Mouse (Mus musculus) sigmoid colon, adult 10 weeks (tissue): ENCODE results near the gene Hoxd1. TPM values are rescaled to one million over a fixed set of nuclear protein-coding genes. Genes with fewer than 3 reads are reported as not detected.

Source experiments
- polyA plus RNA-seq: library from polyadenylated mRNA; stranded (reverse); fragments of 350-450 nt; fragmentation: Illumina TruSeq; extraction: RNeasy Lipid Tissue Mini Kit (QIAGEN cat#74804); gene quantifications from one replicate; pipeline ENCODE4 v1.2.3, GENCODE M21; 2014; ENCODE audit warnings: low read depth, low replicate concordance

Gene Hoxd1
- polyA plus RNA-seq = not detected

GRCm38 (mm10) chr2:74762522-74763244 is at the start of gene Hoxd1:
Gene Hoxd1, plus strand, starts transcription at chr2:74762980.

GRCm38 (mm10) chr2:74726551-74726950 is 36.2 kb upstream of the Hoxd1 start, which contains the start of gene Gm28230:
Gene Gm28230, plus strand, starts transcription at chr2:74726728.

Other genes with a start within 250 kb of the Hoxd1 start
- 60.0 TPM for gene Lnpk, start 183.5 kb upstream of the Hoxd1 start, polyA plus RNA-seq
- gene Evx2, start 103.4 kb upstream of the Hoxd1 start, polyA plus RNA-seq = 3.8 TPM
- 126 TPM for gene Hoxd13, start 94.7 kb upstream of the Hoxd1 start, polyA plus RNA-seq
- gene Hoxd12, start 88.0 kb upstream of the Hoxd1 start, polyA plus RNA-seq = 1.4 TPM
- 12.7 TPM for gene Hoxd11, start 83.4 kb upstream of the Hoxd1 start, polyA plus RNA-seq
- 12.6 TPM for gene Hoxd10, start 71.1 kb upstream of the Hoxd1 start, polyA plus RNA-seq
- gene Hoxd9, start 65.3 kb upstream of the Hoxd1 start, polyA plus RNA-seq = 1.6 TPM
- gene Hoxd8, start 58.4 kb upstream of the Hoxd1 start, polyA plus RNA-seq = 3.9 TPM
- gene Hoxd3, start 51.1 kb upstream of the Hoxd1 start, polyA plus RNA-seq = 0.47 TPM
- gene Hoxd4, start 51.1 kb upstream of the Hoxd1 start, polyA plus RNA-seq = 0.88 TPM
- 0.25 TPM for gene Gm28230, start 36.3 kb upstream of the Hoxd1 start, polyA plus RNA-seq
- gene Mtx2, start 62.8 kb downstream of the Hoxd1 start, polyA plus RNA-seq = 210 TPM